Mouse (Mus musculus): ENCODE measurements around the gene 1700014D04Rik.

- TF ChIP-seq POLR2A (IDR thresholded peaks at IDR 0.05; ENCODE audit: borderline replicate concordance, extremely low read depth, low read depth, low read length) (no peak), CTCF (IDR thresholded peaks at IDR 0.05; ENCODE audit: insufficient read depth, low read length) (no peak)
Observed at GRCm38 (mm10) chr13:59738455-59738854, 8.1 kb downstream of the 1700014D04Rik start.
